Mouse (Mus musculus) limb, embryonic 15.5 days (tissue): ENCODE data around the gene Zfp239. TPM values are rescaled to one million over a fixed set of nuclear protein-coding genes. Genes with fewer than 3 reads are reported as not detected.
"Not testable (repeated sequence)": the region's sequence is repeated elsewhere in the genome, so short reads cannot be mapped to it uniquely, and the experiment has no call there.

Experiments
- ATAC-seq: fragments of 200-750 bp; cut with Nextera tagmentation; 2 replicates; pipeline ENCODE4 v1.8.0; 2017; ENCODE audit warnings: low read depth, moderate TSS enrichment; ENCODE audit not compliant: insufficient number of reproducible peaks, low FRiP score, low TSS enrichment
- H3K27ac ChIP-seq: fragments of 300-500 bp; sonication (generic); 2 replicates; pipeline ENCODE4 v1.5.1; 2015; ENCODE audit warnings: moderate library complexity, mild to moderate bottlenecking, inconsistent platforms
- H3K27me3 ChIP-seq: fragments of 300-500 bp; sonication (generic); 2 replicates; pipeline ENCODE4 v1.6.1; 2015; ENCODE audit warnings: inconsistent platforms
- H3K36me3 ChIP-seq: fragments of 300-500 bp; sonication (generic); 2 replicates; pipeline ENCODE4 v1.6.1; 2015; ENCODE audit warnings: inconsistent platforms
- H3K4me1 ChIP-seq: fragments of 300-500 bp; sonication (generic); 2 replicates; pipeline ENCODE4 v1.6.1; 2015; ENCODE audit warnings: inconsistent platforms
- H3K4me2 ChIP-seq: fragments of 300-500 bp; sonication (generic); 2 replicates; pipeline ENCODE4 v1.6.1; 2015; ENCODE audit warnings: mild to moderate bottlenecking, inconsistent platforms
- H3K4me3 ChIP-seq: fragments of 300-500 bp; sonication (generic); 2 replicates; pipeline ENCODE4 v1.5.1; 2015; ENCODE audit warnings: mild to moderate bottlenecking, inconsistent platforms
- H3K9ac ChIP-seq: fragments of 300-500 bp; sonication (generic); 2 replicates; pipeline ENCODE4 v1.6.1; 2015; ENCODE audit warnings: inconsistent platforms
- H3K9me3 ChIP-seq: fragments of 300-500 bp; sonication (generic); 2 replicates; pipeline ENCODE4 v1.6.1; 2016; ENCODE audit warnings: inconsistent platforms
- WGBS: fragments of 180-500 bp; shearing (Covaris S2); methylation state at CpG from one replicate; pipeline ENCODE4 v1.1.7; 2015; 5-methylcytosine and 5-hydroxymethylcytosine counted together
- polyA plus RNA-seq: library from polyadenylated mRNA; unstranded; fragments of >200 nt; fragmentation: Nextera tagmentation; extraction: Ambion mirVana; gene quantifications from 2 replicates; pipeline ENCODE4 v1.2.1, GENCODE M21; 2015

The Zfp239 gene
- polyA plus RNA-seq, 1 experiment from 2014 or later: 11.0 TPM

DNA sequence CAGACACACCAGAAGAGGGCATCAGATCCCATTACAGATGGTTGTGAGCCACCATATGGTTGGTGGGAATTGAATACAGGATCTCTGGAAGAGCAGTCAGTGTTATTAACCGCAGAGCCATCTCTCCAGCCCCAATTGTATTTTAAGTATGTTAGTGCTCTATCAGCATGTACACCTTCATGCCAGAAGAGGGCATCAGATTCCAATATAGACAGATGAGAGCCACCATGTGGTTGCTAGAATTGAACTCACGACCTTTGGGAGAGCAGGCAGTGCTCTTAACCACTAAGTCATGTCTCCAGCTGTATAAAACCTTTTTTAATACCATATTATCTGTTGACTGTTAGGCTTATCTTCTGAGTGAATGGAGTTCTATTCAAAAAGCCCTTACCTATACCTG is 10.2 kb upstream of the Zfp239 start:
- ATAC-seq: no peak

DNA sequence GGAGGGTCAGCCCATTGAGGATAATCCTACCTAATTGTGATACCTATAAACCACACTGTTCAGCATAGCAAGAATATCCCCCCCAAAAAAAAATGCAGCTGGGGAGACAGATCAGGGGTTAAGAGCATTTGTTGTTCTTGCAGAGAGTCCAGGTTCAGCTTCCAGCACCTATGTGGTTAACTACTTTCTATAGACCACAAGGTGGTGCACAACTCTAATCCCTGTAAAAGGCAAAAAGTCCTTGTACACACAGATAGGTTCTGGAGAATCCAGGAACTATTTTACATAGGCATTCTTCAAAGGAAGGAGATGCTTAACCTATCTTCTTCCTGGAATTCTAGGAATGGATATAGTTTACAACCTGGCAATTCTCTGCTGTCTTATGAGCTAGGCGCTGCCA is 3.9 kb upstream of the Zfp239 start:
- Histone ChIP-seq H3K4me2 (no peak overlapping the region), H3K9ac (no peak overlapping the region), H3K27ac (no peak overlapping the region), H3K9me3 (no peaks in the 10 kb centered on the region), H3K4me1 (0 out of 2 replicates have a peak, but pooled peaks cover under 1% of the 10 kb centered on the region), H3K36me3 (no peaks in the 10 kb centered on the region), H3K4me3 (no peak overlapping the region), H3K27me3 (no peaks in the 10 kb centered on the region)
- 90% methylated on average over 1 of the region's 1 CpGs for WGBS
- no peak for ATAC-seq

More for the DNA sequence above, 10.2 kb upstream of the Zfp239 start:
- no peak overlapping the region for H3K9ac ChIP-seq
- H3K4me2 ChIP-seq: no peak overlapping the region
- H3K27me3 ChIP-seq: no peaks in the 10 kb centered on the region
- 61% methylated on average over 2 of the region's 2 CpGs for WGBS
- peaks cover 25% of the 10 kb centered on the region for H3K36me3 ChIP-seq
- H3K4me3 ChIP-seq: no peak overlapping the region
- H3K9me3 ChIP-seq: no peaks in the 10 kb centered on the region
- H3K27ac ChIP-seq: no peak overlapping the region
- H3K4me1 ChIP-seq: no peaks in the 10 kb centered on the region

DNA sequence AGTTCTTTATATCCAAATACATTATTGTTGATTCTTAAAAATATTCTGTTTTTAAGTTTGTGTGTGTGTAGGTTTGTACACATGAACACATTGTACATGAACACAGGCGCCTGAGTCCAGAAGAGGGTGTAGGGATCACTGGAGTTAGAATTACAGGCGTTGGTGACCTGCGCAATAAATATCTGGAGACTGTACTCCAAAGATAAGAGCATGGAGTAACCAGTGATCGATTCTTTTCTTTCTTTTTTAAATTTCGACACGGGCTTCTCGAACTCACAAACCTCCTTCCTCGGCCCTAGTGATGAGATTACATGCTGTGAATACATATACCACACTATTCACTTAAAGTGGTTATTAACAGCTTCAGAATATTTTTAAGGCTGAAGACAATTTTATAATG is 565 bp downstream of the Zfp239 start:
- no peaks in the 10 kb centered on the region for H3K9me3 ChIP-seq
- H3K36me3 ChIP-seq: 0 out of 2 replicates have a peak, but pooled peaks cover 2% of the 10 kb centered on the region
- no peak overlapping the region for H3K9ac ChIP-seq
- H3K27me3 ChIP-seq: no peaks in the 10 kb centered on the region
- ATAC-seq: no peak
- peak overlapping the region; percentile 91 for H3K4me2 ChIP-seq
- H3K27ac ChIP-seq: no peak overlapping the region
- 0 out of 2 replicates have a peak, but pooled peaks cover 6% of the 10 kb centered on the region for H3K4me1 ChIP-seq
- peak overlapping the region; percentile 77 for H3K4me3 ChIP-seq
- 74% methylated on average over 8 of the region's 8 CpGs for WGBS

DNA sequence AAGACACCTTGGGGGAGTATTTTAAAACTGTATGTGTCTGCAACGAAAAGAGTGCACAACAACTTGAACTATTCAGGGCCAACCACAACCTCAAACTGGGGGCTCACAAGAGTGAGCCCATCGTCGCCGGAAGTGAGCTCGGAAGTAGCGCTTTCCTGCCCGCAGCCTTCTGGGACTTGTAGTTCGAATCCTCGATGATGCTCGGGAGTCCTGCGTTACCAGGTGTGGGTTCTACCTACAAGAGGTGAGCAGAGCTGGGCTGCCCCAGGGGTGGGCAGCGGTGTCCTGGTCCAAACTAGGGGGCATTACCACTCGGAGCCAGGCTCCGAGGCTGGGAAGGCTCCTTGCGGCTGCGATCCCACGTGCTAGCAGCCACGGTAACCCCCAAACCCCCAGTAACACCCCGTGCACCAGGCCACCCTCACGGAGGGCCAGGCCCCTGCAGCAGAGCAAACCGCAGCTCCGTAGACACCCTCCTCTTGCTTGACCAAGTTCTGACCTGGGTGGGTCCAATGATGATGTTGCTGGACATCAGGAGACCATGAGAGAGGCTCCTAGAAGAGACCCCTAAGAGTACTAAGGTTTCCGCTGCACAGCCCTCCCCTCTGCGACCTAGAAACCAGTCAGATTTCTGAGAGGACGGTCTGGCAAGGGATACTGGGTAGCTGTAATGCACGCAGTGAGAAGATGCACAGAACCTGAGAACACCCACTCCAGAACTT is 1.2 kb downstream of the Zfp239 start:
- Histone ChIP-seq H3K27ac (no peak overlapping the region; the same call in 1 of the 2 replicates), H3K27me3 (no peaks in the 10 kb centered on the region), H3K9me3 (no peaks in the 10 kb centered on the region), H3K4me1 (0 out of 2 replicates have a peak, but pooled peaks cover 6% of the 10 kb centered on the region), H3K4me2 (peak overlapping the region; percentile 91), H3K4me3 (peak overlapping the region; percentile 77), H3K9ac (peak overlapping the region; percentile 51), H3K36me3 (0 out of 2 replicates have a peak, but pooled peaks cover 2% of the 10 kb centered on the region)
- 1% methylated on average over 26 of the region's 26 CpGs for WGBS
- ATAC-seq: no peak

- 0 out of 2 replicates have a peak, but pooled peaks cover 2% of the 10 kb centered on the region for H3K36me3 ChIP-seq
- WGBS: 94% methylated on average over 8 of the region's 8 CpGs
- H3K9ac ChIP-seq: no peak overlapping the region
- peak overlapping the region; percentile 91 for H3K4me2 ChIP-seq
- no peaks in the 10 kb centered on the region for H3K27me3 ChIP-seq
- H3K9me3 ChIP-seq: no peaks in the 10 kb centered on the region
- peak overlapping the region; percentile 77; the same call in 1 of the 2 replicates for H3K4me3 ChIP-seq
- H3K4me1 ChIP-seq: 0 out of 2 replicates have a peak, but pooled peaks cover 6% of the 10 kb centered on the region
- no peak for ATAC-seq
- H3K27ac ChIP-seq: no peak overlapping the region
These were observed 1.9 kb downstream of the Zfp239 start for GRCm38 (mm10) chr6:117863751-117864150.

DNA sequence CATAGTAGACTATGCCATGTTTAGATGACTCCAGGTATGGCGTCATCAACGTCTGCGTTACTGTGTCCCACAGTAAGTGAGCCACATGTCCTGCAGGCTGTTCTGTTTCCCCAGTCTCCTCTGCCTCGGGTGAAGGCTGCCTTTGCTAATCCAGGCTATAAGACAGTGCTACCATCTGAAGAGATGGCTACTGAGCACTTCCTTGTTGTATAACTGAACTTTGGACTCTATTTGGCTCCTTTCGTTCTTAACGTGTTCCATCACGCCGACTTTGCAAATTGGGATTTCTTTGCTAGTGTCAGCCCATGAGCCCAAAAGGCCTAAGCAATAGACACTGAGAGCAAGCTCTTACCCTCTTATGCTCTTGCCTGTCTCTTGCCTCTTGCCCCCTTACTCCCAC is 6.3 kb downstream of the Zfp239 start:
- no peak overlapping the region for H3K4me3 ChIP-seq
- WGBS: 89% methylated on average over 8 of the region's 8 CpGs
- H3K9ac ChIP-seq: no peak overlapping the region
- H3K36me3 ChIP-seq: 0 out of 2 replicates have a peak, but pooled peaks cover 7% of the 10 kb centered on the region
- H3K27ac ChIP-seq: no peak overlapping the region
- no peaks in the 10 kb centered on the region for H3K27me3 ChIP-seq
- no peak overlapping the region for H3K4me2 ChIP-seq
- no peaks in the 10 kb centered on the region for H3K9me3 ChIP-seq
- 0 out of 2 replicates have a peak, but pooled peaks cover 4% of the 10 kb centered on the region for H3K4me1 ChIP-seq
- ATAC-seq: no peak

DNA sequence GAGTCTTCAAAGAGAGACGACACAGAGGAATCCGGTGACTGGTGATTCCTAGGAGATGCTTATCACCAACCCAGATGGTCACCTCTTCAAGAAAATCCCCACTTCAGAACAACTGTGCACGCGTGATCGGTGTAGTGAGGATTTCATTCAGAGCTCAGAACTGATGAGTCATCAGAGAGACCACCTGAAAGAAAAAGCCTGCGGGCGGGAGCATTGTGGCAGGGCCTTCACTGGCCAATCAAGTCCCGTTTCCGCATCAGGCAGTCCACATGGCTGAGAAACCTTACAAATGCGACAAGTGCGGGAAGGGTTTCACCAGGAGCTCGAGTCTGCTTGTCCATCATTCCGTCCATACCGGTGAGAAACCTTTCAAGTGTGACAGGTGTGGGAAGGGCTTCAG is 9.1 kb downstream of the Zfp239 start:
- no peak for ATAC-seq
- H3K9me3 ChIP-seq: no peaks in the 10 kb centered on the region
- H3K27me3 ChIP-seq: no peaks in the 10 kb centered on the region
- WGBS: 79% methylated on average over 14 of the region's 14 CpGs
- H3K4me3 ChIP-seq: no peak overlapping the region
- 0 out of 2 replicates have a peak, but pooled peaks cover 7% of the 10 kb centered on the region for H3K36me3 ChIP-seq
- no peak overlapping the region for H3K9ac ChIP-seq
- H3K27ac ChIP-seq: no peak overlapping the region
- H3K4me2 ChIP-seq: no peak overlapping the region
- no peaks in the 10 kb centered on the region for H3K4me1 ChIP-seq

DNA sequence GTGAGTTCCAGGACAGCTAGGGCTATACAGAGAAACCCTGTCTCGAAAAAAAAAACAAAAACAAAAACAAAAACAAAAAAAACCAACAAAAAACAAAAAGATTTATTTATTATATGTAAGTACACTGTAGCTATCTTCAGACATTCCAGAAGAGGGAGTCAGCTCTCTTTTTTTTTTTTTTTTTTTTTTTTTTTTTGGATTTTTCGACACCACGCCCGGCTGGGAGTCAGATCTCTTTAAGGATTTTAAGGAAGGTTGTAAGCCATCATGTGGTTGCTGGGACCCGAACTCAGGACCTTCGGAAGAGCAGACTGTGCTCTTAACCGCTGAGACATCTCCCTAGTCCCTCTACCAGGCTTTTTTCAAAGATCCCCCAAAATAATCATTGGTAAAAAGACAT is 11.6 kb downstream of the Zfp239 start:
- not testable (repeated sequence) for H3K27me3 ChIP-seq, H3K4me1 ChIP-seq, ATAC-seq, H3K4me2 ChIP-seq, H3K4me3 ChIP-seq, H3K9me3 ChIP-seq, H3K36me3 ChIP-seq, H3K27ac ChIP-seq, H3K9ac ChIP-seq
- 90% methylated on average over 7 of the region's 7 CpGs for WGBS

DNA sequence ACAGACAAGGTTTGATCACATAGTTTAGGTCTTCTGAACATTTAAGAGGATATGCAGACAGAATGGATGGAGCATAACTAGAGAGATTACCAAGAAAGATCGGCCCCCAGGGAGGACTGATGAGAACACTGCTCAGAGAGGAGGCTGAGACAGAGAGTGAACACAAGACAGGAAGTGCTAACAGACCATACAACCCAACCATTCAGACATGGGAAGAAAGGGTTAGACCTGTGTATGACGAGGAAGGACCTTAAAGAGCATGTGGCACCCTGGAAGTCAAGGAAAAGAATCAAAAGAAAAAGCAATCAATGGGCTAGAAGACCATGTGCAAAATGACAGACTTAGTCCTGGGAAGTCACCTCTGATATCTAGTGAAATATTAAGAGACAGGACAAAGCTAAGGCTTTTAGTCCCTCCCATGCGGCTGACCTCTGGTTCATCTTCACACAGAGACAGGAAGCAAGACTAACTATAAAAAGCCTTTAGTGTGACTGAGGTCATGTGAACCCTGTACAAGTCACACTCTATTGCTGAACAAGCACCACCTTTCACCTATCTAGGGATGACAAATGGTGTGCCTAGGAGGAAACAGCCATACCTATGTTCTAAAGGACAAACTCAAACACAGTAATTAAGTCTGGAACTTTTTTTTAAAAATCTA is 12.9 kb downstream of the Zfp239 start:
- whole genome bisulfite sequencing: 78% methylated on average over 3 of the region's 3 CpGs
- Histone ChIP-seq H3K27ac (no peak overlapping the region), H3K4me1 (no peaks in the 10 kb centered on the region), H3K4me3 (no peak overlapping the region), H3K36me3 (0 out of 2 replicates have a peak, but pooled peaks cover 5% of the 10 kb centered on the region), H3K27me3 (no peaks in the 10 kb centered on the region), H3K4me2 (no peak overlapping the region), H3K9ac (no peak overlapping the region), H3K9me3 (no peaks in the 10 kb centered on the region)
- ATAC-seq: no peak

GRCm38 (mm10) chr6:117878700-117879407 is 17.0 kb downstream of the Zfp239 start:
- 11% methylated on average over 26 of the region's 26 CpGs for WGBS
- ATAC-seq: peak; percentile 82

DNA sequence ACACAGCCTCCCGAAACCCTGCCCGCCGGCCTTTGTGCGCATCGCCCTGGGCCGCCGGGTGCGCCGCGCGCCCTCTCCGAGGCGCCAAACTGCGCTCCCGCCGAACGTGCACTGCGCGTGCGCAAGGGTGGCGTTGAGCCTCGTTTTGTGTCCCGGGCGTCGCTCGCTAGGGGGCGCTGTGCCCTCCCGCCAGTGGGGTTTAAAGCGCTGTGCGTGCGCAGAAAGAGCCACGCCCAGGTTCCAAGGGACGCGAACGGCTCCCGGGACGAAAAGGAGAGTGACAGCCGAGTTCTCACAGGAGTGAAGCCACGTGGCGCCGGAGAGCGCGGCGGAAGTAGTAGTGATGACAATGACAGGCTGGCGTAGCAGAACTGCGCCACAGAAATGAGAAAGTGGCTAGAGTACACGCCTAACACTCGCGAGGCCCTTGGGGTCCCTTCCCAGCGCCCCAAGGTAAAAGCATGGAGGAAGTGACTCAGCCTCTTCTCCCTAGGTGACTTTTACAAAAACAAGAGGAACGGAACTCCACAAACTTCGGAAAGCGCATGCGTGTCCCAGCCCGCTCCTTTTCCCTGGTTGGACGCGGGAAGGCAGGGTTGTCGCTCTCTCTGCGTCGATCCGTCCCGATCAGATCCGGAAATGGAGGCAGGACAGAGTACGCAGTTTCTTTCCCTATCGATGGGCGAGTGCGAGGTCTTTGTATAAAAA is 17.7 kb downstream of the Zfp239 start:
- Histone ChIP-seq H3K36me3 (no peaks in the 10 kb centered on the region), H3K27me3 (no peaks in the 10 kb centered on the region), H3K9ac (peak overlapping the region; percentile 64), H3K9me3 (no peaks in the 10 kb centered on the region), H3K4me2 (peak overlapping the region; percentile 70), H3K4me1 (peaks cover 7% of the 10 kb centered on the region), H3K4me3 (peak overlapping the region; percentile 60), H3K27ac (peak overlapping the region; percentile 100)
- under 1% methylated on average over 67 of the region's 67 CpGs for WGBS
- peak; percentile 93 for ATAC-seq

More at GRCm38 (mm10) chr6:117878700-117879407, 17.0 kb downstream of the Zfp239 start:
- H3K9me3 ChIP-seq: no peaks in the 10 kb centered on the region
- H3K27ac ChIP-seq: peak overlapping the region; percentile 100
- peak overlapping the region; percentile 64 for H3K9ac ChIP-seq
- H3K4me3 ChIP-seq: peak overlapping the region; percentile 60
- H3K4me1 ChIP-seq: peaks cover 7% of the 10 kb centered on the region
- H3K4me2 ChIP-seq: peak overlapping the region; percentile 70
- H3K27me3 ChIP-seq: no peaks in the 10 kb centered on the region
- no peaks in the 10 kb centered on the region for H3K36me3 ChIP-seq
